ENCODE assay signal across 8 mouse cellular contexts in the genomic region with DNA sequence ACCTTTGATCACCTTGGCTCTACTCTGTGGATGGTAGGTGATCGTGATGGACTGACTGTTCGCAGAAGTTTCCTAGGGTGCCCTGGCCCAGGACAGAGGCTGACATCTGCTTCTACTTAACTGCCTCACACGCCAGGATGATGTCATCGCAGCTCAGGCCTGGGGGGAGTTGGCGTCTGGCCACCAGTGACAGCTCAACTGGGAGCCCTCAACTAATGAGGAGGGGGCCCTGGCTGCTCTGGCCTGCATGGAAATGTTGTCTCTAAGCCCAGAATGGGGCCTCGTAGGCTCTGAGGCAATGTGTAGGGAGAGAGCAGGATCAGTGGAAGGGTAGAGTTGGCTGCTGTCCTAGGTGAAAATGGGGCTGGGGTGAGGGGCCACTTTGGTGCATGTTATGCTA.
DNase-seq lines count a peak whose midpoint lies in the region; ATAC-seq and TF ChIP-seq lines count a peak whose summit lies in the region.
"Had no signal": no experiment of that assay in that cellular context is flagged by ENCODE, and none has a peak within 500 bp of the region (broad histone marks: within the 10 kb centered on the region; RNA-seq: fewer than 3 reads in every experiment).

No protein-coding gene starts in this region.

- peak; percentile 49; the same call in 1 of the 2 replicates for ATAC-seq in embryonic facial prominence, embryonic 13.5 days (ENCODE audit: insufficient number of reproducible peaks, insufficient read depth, low FRiP score, low TSS enrichment, low read depth)
- ATAC-seq in stomach, embryonic 15.5 days (ENCODE audit: insufficient read depth, low FRiP score, low read depth) = peak; percentile 82
- no peak for ATAC-seq in liver, postnatal 0 days

- no peaks in the 10 kb centered on the region; the same call in 1 of the 2 replicates for H3K9me3 ChIP-seq in embryonic facial prominence, embryonic 13.5 days
- H3K9me3 ChIP-seq in stomach, embryonic 15.5 days = no peaks in the 10 kb centered on the region
- no peaks in the 10 kb centered on the region for H3K9me3 ChIP-seq in liver, postnatal 0 days (ENCODE audit: low read length)
- H3K9me3 ChIP-seq: liver, embryonic 15.5 days had no signal

- peak; percentile 20 for DNase-seq in ovary, postnatal 36 days (ENCODE audit: low spot score)
- DNase-seq in ovary, postnatal 10 days (ENCODE audit: low spot score) = no peak
- peak; percentile 33 for DNase-seq in heart, postnatal 25 days (ENCODE audit: low spot score)
- no peak for DNase-seq in layer of hippocampus, adult 9-10 months (ENCODE audit: low spot score)
- DNase-seq in liver, postnatal 0 days = no peak

- H3K4me3 ChIP-seq in embryonic facial prominence, embryonic 13.5 days = no peak overlapping the region
- H3K4me3 ChIP-seq in stomach, embryonic 15.5 days (replicated peaks) = no peak overlapping the region
- no peak overlapping the region for H3K4me3 ChIP-seq in liver, postnatal 0 days (ENCODE audit: low read depth, low read length)
- H3K4me3 ChIP-seq: liver, embryonic 15.5 days had no signal

- H3K9ac ChIP-seq in embryonic facial prominence, embryonic 13.5 days = no peak overlapping the region
- H3K9ac ChIP-seq in stomach, embryonic 15.5 days = no peak overlapping the region
- no peak overlapping the region for H3K9ac ChIP-seq in liver, postnatal 0 days (replicated peaks)
- H3K9ac ChIP-seq: liver, embryonic 15.5 days had no signal

- intact Hi-C loops in heart, postnatal 25 days (cut with DNase I) = no loop called here

- WGBS in embryonic facial prominence, embryonic 13.5 days = 15% methylated on average over 6 of the region's 6 CpGs
- 35% methylated on average over 6 of the region's 6 CpGs for WGBS in stomach, embryonic 15.5 days
- 61% methylated on average over 6 of the region's 6 CpGs for WGBS in liver, postnatal 0 days (ENCODE audit: insufficient replicate concordance)

- TF ChIP-seq CTCF in liver, postnatal 0 days (IDR thresholded peaks at IDR 0.05; ENCODE audit: low read depth) = no peak

- H3K27ac ChIP-seq in embryonic facial prominence, embryonic 13.5 days = peak overlapping the region; percentile 35
- peak overlapping the region; percentile 78 for H3K27ac ChIP-seq in stomach, embryonic 15.5 days
- H3K27ac ChIP-seq in liver, postnatal 0 days (ENCODE audit: low read depth) = no peak overlapping the region
- H3K27ac ChIP-seq: liver, embryonic 15.5 days had no signal

- peaks cover 17% of the 10 kb centered on the region for H3K4me1 ChIP-seq in embryonic facial prominence, embryonic 13.5 days
- peaks cover 18% of the 10 kb centered on the region for H3K4me1 ChIP-seq in stomach, embryonic 15.5 days
- H3K4me1 ChIP-seq in liver, postnatal 0 days (ENCODE audit: insufficient read depth) = no peaks in the 10 kb centered on the region

- H3K4me2 ChIP-seq in embryonic facial prominence, embryonic 13.5 days = no peak overlapping the region
- H3K4me2 ChIP-seq in stomach, embryonic 15.5 days = no peak overlapping the region
- no peak overlapping the region for H3K4me2 ChIP-seq in liver, postnatal 0 days (ENCODE audit: low read depth, low read length)
- H3K4me2 ChIP-seq: liver, embryonic 15.5 days had no signal

- no peaks in the 10 kb centered on the region for H3K36me3 ChIP-seq in embryonic facial prominence, embryonic 13.5 days
- H3K36me3 ChIP-seq in stomach, embryonic 15.5 days = no peaks in the 10 kb centered on the region
- H3K36me3 ChIP-seq in liver, postnatal 0 days (replicated peaks; ENCODE audit: insufficient read depth, low read length) = no peaks in the 10 kb centered on the region
- H3K36me3 ChIP-seq: liver, embryonic 15.5 days had no signal

- H3K27me3 ChIP-seq in embryonic facial prominence, embryonic 13.5 days = no peaks in the 10 kb centered on the region
- no peaks in the 10 kb centered on the region for H3K27me3 ChIP-seq in stomach, embryonic 15.5 days (replicated peaks)
- no peaks in the 10 kb centered on the region for H3K27me3 ChIP-seq in liver, postnatal 0 days (ENCODE audit: insufficient read depth, low read length)
- H3K27me3 ChIP-seq: liver, embryonic 15.5 days had no signal

- TF ChIP-seq EP300 in liver, postnatal 0 days (IDR thresholded peaks at IDR 0.05; ENCODE audit: low read depth) = no peak

Comparison
In these comparisons a context has a peak if more than half of its experiments do, and no peak if none do; other contexts are left out.
1. DNase-seq: peak in ovary, postnatal 36 days (single experiment) and heart, postnatal 25 days (single experiment); none in ovary, postnatal 10 days (single experiment), layer of hippocampus, adult 9-10 months (single experiment) and liver, postnatal 0 days (single experiment).